Mouse (Mus musculus) hindbrain, embryonic 14.5 days (tissue): Measurements from ENCODE around the gene Timp2. TPM values are rescaled to one million over a fixed set of nuclear protein-coding genes. Genes with fewer than 3 reads are reported as not detected.
A peak's percentile ranks its signal among the peaks of the same experiment; 100 is the strongest.

ENCODE experiments used
- ATAC-seq: fragments of 200-750 bp; cut with Nextera tagmentation; 2 replicates; pipeline ENCODE4 v1.8.0; 2017; ENCODE audit warnings: moderate number of reproducible peaks, mild to moderate bottlenecking, moderate TSS enrichment, moderate library complexity; ENCODE audit not compliant: low FRiP score
- DNase-seq: peaks from one replicate; pipeline ENCODE4 v3.0.0-alpha.2; 2015; ENCODE audit warnings: low spot score
- H3K27ac ChIP-seq: fragments of 300-500 bp; sonication (generic); 2 replicates; pipeline ENCODE4 v1.5.1; 2014; ENCODE audit warnings: mild to moderate bottlenecking, moderate library complexity
- H3K27me3 ChIP-seq: fragments of 300-500 bp; sonication (generic); 2 replicates; pipeline ENCODE4 v1.6.1; 2014; ENCODE audit warnings: mild to moderate bottlenecking, low read length, mixed read lengths; ENCODE audit not compliant: control insufficient read depth, insufficient read depth
- H3K36me3 ChIP-seq: fragments of 300-500 bp; sonication (generic); replicated peaks from 2 replicates; pipeline ENCODE4 v1.6.1; 2014; ENCODE audit not compliant: control insufficient read depth, insufficient read depth
- H3K4me1 ChIP-seq: fragments of 300-500 bp; sonication (generic); replicated peaks from 2 replicates; pipeline ENCODE4 v1.6.1; 2014; ENCODE audit warnings: antibody characterized with exemption, low read length, mixed read lengths; ENCODE audit not compliant: control insufficient read depth, insufficient read depth
- H3K4me2 ChIP-seq: fragments of 300-500 bp; sonication (generic); replicated peaks from 2 replicates; pipeline ENCODE4 v1.6.1; 2014; ENCODE audit warnings: mild to moderate bottlenecking, moderate library complexity
- H3K4me3 ChIP-seq: fragments of 300-500 bp; sonication (generic); replicated peaks from 2 replicates; pipeline ENCODE4 v1.5.1; 2014; ENCODE audit warnings: mild to moderate bottlenecking, low read length
- H3K9ac ChIP-seq: fragments of 300-500 bp; sonication (generic); 2 replicates; pipeline ENCODE4 v1.6.1; 2014
- H3K9me3 ChIP-seq: fragments of 300-500 bp; sonication (generic); 2 replicates; pipeline ENCODE4 v1.6.1; 2016; ENCODE audit warnings: low read length; ENCODE audit not compliant: control insufficient read depth
- WGBS: fragments of 180-500 bp; shearing (Covaris S2); extraction: QIAGEN DNeasy Blood & Tissue Kit; methylation state at CpG from one replicate; pipeline ENCODE4 v1.1.7; 2014; 5-methylcytosine and 5-hydroxymethylcytosine counted together
- polyA plus RNA-seq: library from polyadenylated mRNA; unstranded; fragments of >200 nt; fragmentation: Nextera tagmentation; extraction: Ambion mirVana; gene quantifications from 2 replicates; pipeline ENCODE4 v1.2.1, GENCODE M21; 2014

Gene Timp2
- polyA plus RNA-seq, 1 experiment from 2014 or later = 94.3 TPM

- no peaks in the 10 kb centered on the region for H3K9me3 ChIP-seq
- no peak overlapping the region for H3K9ac ChIP-seq
- no peak overlapping the region for H3K27ac ChIP-seq
- ATAC-seq = no peak
- 95% methylated on average over 8 of the region's 8 CpGs for WGBS
- H3K4me1 ChIP-seq = 0 out of 2 replicates have a peak, but pooled peaks cover 4% of the 10 kb centered on the region
- H3K27me3 ChIP-seq = no peaks in the 10 kb centered on the region
- H3K4me2 ChIP-seq = no peak overlapping the region
- no peak overlapping the region for H3K4me3 ChIP-seq
- peaks cover 86% of the 10 kb centered on the region for H3K36me3 ChIP-seq
- no peak for DNase-seq
Observed at GRCm38 (mm10) chr11:118259580-118259979, 96.0 kb downstream of the Timp2 start.

- DNase-seq = no peak
- no peak for ATAC-seq
- Histone ChIP-seq H3K36me3 (peaks cover 54% of the 10 kb centered on the region), H3K9ac (no peak overlapping the region), H3K27me3 (no peaks in the 10 kb centered on the region), H3K9me3 (no peaks in the 10 kb centered on the region), H3K4me1 (peaks cover 13% of the 10 kb centered on the region; the same call in 1 of the 2 replicates), H3K27ac (no peak overlapping the region), H3K4me3 (no peak overlapping the region), H3K4me2 (no peak overlapping the region)
- WGBS = 90% methylated on average over 7 of the region's 7 CpGs
Observed at GRCm38 (mm10) chr11:118256371-118256770, 99.2 kb downstream of the Timp2 start.

GRCm38 (mm10) chr11:118254159-118254951 lies 101.2 kb downstream of the Timp2 start:
- DNase-seq (peak; percentile 59), ATAC-seq (peak; percentile 52; the same call in 1 of the 2 replicates)
- H3K9ac ChIP-seq = no peak overlapping the region
- H3K27me3 ChIP-seq = no peaks in the 10 kb centered on the region
- no peaks in the 10 kb centered on the region for H3K9me3 ChIP-seq
- H3K4me2 ChIP-seq = no peak overlapping the region
- peaks cover 34% of the 10 kb centered on the region for H3K36me3 ChIP-seq
- 38% methylated on average over 15 of the region's 15 CpGs for WGBS
- peaks cover 13% of the 10 kb centered on the region; the same call in 1 of the 2 replicates for H3K4me1 ChIP-seq
- H3K4me3 ChIP-seq = no peak overlapping the region
- peak overlapping the region; percentile 72 for H3K27ac ChIP-seq

- 75% methylated on average over 7 of the region's 7 CpGs for WGBS
- no peaks in the 10 kb centered on the region for H3K9me3 ChIP-seq
- no peak overlapping the region for H3K9ac ChIP-seq
- H3K36me3 ChIP-seq = peaks cover 26% of the 10 kb centered on the region
- H3K4me2 ChIP-seq = no peak overlapping the region
- ATAC-seq (no peak), DNase-seq (peak; percentile 54)
- H3K27ac ChIP-seq = peak overlapping the region; percentile 72
- no peaks in the 10 kb centered on the region for H3K27me3 ChIP-seq
- H3K4me1 ChIP-seq = peaks cover 13% of the 10 kb centered on the region; the same call in 1 of the 2 replicates
- no peak overlapping the region for H3K4me3 ChIP-seq
Observed at GRCm38 (mm10) chr11:118253447-118254158, 101.9 kb downstream of the Timp2 start.

Other genes with a start within 250 kb of the Timp2 start
- 0.15 and 0.21 TPM in 2 replicates for gene Dnah17, start 225.1 kb downstream of the Timp2 start, polyA plus RNA-seq
- gene Cyth1, start 107.1 kb downstream of the Timp2 start, polyA plus RNA-seq = 18.1 and 18.7 TPM in 2 replicates
- gene Usp36, start 65.5 kb downstream of the Timp2 start, polyA plus RNA-seq = 11.9 and 13.6 TPM in 2 replicates
- gene Cep295nl, start 13.2 kb downstream of the Timp2 start, polyA plus RNA-seq = 0.17 TPM in 1 of 2 replicates, not detected in the other
- 4.0 and 4.7 TPM in 2 replicates for gene Lgals3bp, start 46.4 kb upstream of the Timp2 start, polyA plus RNA-seq
- 25.4 and 26.9 TPM in 2 replicates for gene Cant1, start 63.3 kb upstream of the Timp2 start, polyA plus RNA-seq
- 5.0 and 5.2 TPM in 2 replicates for gene C1qtnf1, start 72.5 kb upstream of the Timp2 start, polyA plus RNA-seq
- gene Engase, start 121.1 kb upstream of the Timp2 start, polyA plus RNA-seq = 5.0 and 7.4 TPM in 2 replicates